Mouse (Mus musculus): ENCODE measurements around the gene Rhox2a.
"Not testable (repeated sequence)": the region's sequence is repeated elsewhere in the genome, so short reads cannot be mapped to it uniquely, and the experiment has no call there.

- TF ChIP-seq CTCF (IDR thresholded peaks at IDR 0.05; ENCODE audit: control insufficient read depth, insufficient read depth, insufficient replicate concordance, low read depth, low read length); POLR2A (IDR thresholded peaks at IDR 0.05; ENCODE audit: control insufficient read depth, low read depth, low read length): not testable (repeated sequence)
These were observed 22.6 kb upstream of the Rhox2a start, which contains the start of gene Rhox1 for GRCm38 (mm10) chrX:37222158-37222557.

Measured in testis, adult 2 months (tissue).